Mouse (Mus musculus) monocyte, adult 2 months (primary cell): ENCODE results near the gene Eno1.
A peak's percentile ranks its signal among the peaks of the same experiment; 100 is the strongest.

Experiments
- DNase-seq, 2 experiments: peaks; one replicate each; pipeline ENCODE4 v3.0.0; 2022; ENCODE audit warnings: low spot score in 2 of 2, low read depth in 1 of 2

The Eno1 gene

DNA sequence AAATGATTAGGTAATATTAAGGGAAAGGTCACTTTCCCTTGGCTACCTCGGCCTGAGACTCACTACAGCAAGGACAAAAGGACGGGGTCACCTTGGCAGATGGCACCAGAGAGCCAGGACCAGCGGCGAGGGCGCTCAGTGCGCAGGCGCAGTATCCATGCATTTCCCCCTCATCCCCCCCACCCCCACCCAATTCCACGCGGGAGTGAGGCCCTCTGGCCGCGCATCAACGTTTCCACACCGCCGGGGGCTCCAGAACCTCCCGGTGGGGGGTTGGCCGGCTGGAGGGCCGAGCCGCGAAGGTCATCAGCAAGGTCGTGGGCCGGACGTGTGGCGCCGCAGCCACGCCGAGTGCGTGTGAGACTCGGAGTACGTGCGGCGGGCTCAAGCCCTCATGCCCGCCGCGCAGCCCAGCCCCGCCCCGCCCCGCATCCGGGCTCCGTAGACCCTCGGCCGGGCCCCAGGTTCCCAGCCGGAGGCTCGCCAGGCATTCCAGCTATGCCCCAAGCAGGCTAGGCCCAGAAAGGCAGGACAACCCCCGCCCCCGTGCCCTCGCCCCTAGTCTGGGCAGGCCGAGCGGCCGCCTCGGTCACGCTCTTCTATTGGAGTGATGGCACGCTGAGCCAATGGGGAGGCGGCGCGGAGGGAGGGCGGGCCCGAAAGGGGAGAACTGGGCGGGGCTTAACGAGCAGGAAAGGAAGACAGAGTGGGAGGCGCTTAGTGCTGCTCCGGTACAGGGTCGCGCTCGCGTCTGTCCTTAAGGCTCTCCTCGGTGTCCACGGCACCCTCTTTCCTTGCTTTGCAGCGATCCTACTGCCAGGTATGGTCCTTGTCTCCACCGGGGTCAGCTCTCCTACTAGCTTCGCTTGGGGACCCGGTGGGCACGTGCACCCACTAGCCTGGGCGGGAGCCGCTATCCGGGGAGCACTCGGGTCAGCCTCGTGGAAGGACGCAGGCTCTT is at the start of gene Eno1:
TSS of gene Eno1 (plus strand) at position 201 of the 961 bp plus-strand sequence.
- peak; percentile 65 to 88 for DNase-seq

DNA sequence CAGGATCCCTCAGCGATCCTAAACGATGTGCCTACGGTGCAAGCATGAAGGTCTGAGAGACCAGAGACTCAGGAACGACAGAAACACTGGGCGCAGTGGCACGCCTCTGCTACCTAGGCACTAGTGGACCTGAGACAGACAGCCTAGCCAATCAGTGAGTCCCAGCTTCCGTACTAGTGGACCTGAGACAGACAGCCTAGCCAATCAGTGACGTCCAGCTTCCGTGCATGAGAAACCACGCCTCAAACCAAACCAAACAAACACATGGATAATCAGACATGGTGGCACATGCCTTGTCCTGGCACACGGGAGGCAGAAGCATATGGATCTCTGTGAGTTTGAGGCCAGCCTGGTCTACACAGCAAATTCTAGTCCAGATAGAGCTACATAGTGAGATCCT is 48.3 kb upstream of the Eno1 start:
- DNase-seq, result no peak

DNA sequence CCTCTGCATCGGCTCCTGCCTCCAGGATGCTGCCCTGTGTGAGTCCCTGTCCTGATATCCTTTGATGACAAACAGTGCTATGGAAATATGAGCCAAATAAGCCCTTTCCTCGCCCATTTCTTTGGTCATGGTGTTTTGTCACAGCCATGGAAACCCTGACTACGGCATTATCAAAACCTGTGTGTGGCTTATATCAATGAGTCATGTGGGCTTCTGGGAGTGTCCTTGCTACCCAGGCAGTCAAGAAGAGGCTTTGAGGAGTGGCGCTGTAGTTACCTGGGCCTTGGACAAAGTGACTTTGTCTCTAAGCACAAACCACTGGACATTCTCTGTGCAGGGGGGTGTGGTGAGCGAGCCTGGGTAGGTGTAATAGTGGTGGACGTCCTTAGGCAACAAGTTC is 44.3 kb upstream of the Eno1 start:
- DNase-seq, result no peak

DNA sequence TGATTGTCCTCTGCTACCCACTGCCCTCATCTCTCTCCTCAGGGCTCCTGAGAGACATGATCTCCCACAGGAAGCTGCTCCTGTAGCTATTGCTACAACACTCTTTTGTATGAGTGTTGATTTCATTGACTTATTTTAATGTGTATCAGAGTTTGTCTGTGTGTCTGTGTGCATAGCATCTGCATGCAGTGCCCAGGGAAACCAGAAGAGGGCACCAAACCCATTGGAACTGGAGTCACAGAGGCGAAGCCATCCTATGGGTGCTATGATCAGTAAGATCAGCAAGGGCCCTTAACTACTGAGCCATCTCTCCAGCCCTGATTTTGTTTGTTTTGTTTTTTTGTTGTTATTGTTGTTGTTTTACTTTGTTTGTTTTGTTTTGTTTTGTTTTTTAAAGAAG is 42.6 kb upstream of the Eno1 start:
- DNase-seq, result peak; percentile 18 to 68

DNA sequence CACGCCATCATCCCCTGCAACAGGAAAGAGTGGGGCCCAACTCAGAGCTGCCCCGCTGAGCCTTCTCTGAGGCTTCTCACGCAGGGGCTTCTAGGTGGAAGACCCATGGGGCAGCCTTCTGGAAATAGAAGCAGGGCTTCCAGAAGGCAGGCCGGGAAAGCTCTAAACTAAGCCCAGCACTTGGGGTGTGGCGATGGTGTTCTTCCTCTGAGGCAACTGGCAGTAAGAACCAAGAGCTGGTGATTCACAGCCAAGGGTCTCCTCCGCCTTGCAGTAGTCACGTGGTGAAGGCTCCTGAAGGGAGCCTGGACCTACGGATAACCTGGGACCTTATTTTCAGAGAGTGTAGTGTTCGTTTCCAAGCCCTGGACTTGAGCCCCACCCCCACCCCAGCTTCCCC is 38.3 kb upstream of the Eno1 start:
- DNase-seq, result no peak

GRCm38 (mm10) chr4:150201232-150201631 is 35.3 kb upstream of the Eno1 start, which contains the start of gene Car6:
Gene Car6 (minus strand): TSS chr4:150201332.
- DNase-seq, result no peak

DNA sequence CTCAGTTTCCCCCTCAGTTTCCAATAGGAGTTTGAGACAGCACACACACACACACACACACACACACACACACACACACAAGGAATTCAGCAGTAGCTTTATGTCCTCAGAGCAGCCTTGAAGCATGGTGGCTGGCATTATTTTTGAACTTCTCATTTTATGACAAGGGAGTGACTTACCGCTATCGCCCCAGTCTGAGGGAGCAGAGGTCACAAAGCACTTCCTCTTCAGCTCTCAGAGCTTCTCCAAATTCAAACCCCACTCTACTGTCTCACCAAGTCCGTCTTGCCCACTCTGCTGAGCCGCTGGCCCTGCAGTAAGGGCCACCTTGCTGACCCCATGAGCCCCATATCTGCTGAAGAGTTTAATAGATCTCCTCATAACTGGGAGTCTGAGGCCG is 33.8 kb upstream of the Eno1 start:
- DNase-seq, result peak; percentile 22 to 49

DNA sequence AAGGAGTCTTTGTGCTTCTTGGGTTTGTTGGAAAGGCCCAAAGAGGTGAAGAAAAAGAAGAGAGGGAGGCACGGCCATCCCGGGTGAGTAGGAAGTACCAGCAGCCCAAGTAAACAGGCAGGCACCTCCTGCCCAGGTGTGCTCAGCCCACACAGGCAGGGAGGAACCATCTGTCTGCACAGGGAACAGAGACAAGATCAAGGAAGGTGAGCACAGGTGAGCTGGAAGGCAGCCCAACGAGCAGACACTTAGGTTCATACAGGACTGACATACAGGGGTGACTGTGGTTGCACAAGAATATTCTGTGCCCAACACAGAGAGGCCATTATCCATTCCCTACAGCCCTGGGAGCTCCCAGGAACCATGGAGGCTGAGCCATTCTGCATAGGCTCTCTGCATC is 31.6 kb upstream of the Eno1 start:
- DNase-seq, result no peak

DNA sequence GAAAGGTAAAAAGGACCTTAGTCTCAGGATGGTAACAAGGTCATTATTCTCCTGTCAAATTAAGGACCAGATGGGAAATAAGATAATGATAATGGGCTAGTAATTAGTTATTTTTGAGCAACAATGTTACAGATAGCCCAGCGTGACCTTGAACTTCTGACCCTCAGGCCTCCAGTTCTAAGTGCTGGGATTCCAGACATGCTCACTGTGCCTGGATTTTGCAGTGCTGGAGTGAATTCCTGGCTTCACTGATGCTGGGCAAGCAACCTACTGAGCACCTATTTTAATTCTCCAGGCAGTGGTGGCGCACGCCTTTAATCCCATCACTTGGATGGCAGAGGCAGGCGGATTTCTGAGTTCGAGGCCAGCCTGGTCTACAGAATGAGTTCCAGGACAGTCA is 26.8 kb upstream of the Eno1 start:
- no peak for DNase-seq

DNA sequence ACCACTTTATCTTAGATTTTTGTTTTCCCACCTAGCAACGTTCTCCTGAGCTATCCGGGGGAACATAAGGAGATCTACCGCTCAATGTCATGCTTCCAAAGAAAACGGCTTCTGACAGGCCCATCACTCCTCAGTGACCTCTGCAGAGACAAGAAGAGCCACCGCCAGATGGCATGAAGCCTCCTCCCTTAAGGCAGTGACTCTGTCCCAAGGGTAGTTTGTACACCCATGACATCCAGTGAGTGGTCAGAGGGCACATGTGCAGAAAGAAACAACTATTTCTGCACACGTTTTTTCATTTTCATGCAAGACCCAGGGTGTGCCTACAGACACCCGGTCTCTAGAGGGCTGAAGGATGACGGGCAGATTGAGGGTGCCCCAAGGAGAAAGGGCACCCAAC is 26.2 kb upstream of the Eno1 start:
- no peak for DNase-seq

DNA sequence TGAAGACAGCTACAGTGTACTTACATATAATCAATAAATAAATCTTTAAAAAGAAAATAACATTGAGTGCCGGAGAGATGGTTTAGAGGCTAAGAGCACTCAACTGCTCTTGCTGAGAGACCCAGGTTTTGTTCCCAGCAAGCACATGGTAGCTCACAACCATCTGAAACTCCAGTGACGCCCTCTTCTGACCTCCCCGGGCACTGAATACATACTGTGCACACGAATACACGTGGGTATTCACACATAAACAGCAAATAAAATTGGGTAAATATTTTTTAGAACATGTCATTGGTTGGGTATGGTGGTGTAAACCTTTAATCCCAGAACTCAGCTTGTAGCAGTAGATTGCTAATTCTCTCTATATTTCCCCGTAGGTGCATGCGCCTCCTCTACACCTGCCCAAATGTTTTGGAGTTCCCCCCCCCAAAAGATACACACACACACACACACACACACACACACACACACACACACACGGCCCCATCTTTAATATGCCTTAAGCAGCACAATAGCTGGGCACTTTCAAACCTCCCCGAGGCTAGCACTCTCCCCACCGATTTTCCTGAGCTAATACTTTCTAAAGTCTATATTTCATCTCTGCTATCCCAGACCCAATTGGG is 24.5 kb upstream of the Eno1 start:
- no peak for DNase-seq

DNA sequence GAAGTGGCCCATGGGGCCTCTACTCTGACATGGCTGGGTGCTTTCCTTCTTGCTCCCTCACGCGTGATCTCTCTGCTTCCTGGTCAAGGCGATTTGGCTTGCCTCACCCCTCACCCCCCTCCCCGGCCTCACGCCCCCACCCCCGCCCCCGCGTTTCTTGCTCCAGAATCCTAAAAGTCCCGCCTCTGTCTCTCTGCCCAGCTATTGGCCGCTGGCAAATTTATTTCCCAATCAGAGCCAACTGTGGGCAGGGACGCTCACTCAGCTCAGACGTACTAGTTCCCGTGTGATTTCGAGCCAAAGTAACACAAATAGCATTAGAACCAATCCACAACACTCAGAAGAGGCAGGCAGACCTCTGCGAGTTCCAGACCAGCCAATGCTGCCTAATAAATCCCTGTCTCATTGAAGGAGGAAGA is 24.0 kb upstream of the Eno1 start:
- DNase-seq, result peak; percentile 66 to 76

GRCm38 (mm10) chr4:150213910-150214309 is 22.6 kb upstream of the Eno1 start:
- no peak for DNase-seq

GRCm38 (mm10) chr4:150216423-150216822 is 20.1 kb upstream of the Eno1 start:
- no peak for DNase-seq

DNA sequence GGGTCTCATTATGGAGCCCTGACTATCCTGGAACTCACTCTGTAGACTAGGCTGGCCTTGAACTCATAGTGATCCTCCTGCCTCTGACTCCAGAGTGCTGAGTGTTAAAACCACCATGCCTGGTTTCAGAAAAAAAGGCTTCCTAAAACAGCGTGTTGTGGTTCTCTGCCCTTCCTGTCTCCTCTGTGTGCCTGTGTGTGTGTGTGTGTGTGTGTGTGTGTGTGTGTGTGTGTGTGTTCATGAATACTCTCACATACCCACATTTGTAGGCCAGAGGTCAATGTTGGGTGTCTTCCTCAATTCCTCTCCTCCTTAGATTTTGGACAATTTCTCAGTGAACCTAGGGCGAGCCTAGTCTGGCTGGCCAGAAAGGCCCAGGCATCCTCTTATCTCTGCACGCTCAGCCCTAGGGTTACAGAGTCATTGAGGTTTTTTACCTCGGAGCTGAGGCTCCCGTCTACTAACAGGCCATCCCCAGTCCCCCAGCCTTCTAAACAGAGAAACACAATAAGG is 19.4 kb upstream of the Eno1 start:
- DNase-seq, result no peak

DNA sequence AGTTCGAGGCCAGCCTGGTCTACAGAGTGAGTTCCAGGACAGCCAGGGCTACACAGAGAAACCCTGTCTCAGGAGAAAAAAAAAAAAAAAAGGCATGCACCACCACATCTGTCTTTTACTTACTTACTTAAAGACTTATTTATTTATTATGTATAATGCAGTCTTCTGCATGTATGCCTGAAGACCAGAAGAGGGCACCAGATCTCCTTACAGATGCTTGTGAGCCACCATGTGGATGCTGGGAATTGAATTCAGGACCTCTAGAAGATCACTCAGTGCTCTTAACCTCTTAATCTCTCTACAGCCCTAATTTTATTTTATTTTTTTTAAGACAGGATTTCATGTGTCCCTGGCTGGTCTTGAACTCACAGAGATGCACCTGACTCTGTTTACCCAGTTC is 18.6 kb upstream of the Eno1 start:
- no peak for DNase-seq

GRCm38 (mm10) chr4:150219501-150220292 is 16.8 kb upstream of the Eno1 start:
- no peak for DNase-seq

GRCm38 (mm10) chr4:150220584-150220983 is 15.9 kb upstream of the Eno1 start:
- no peak for DNase-seq

- DNase-seq, result no peak
Observed at GRCm38 (mm10) chr4:150221017-150221640, 15.4 kb upstream of the Eno1 start.

DNA sequence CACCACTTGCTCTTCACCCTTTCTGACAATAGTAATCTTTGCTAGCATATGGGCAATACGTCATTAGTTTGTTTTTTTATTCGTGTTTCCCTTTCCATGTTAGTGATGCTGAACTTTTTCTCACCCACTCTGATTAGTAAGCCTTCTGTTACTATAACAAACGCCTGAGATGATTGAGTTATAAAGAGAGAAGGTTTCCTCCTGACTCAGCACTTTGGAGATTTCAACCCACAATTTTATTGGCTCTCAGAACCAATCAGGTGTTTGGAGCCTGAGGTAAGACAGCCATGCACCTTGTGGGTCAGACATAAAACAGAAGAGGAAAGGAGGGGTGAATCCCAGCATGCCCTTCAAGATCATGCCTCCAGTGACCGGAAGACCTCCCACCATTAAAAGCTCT is 12.7 kb upstream of the Eno1 start:
- DNase-seq, result no peak

GRCm38 (mm10) chr4:150225700-150226099 is 10.8 kb upstream of the Eno1 start:
- no peak for DNase-seq
